Mouse (Mus musculus): Measurements from ENCODE around the gene Parp4. TPM values are rescaled to one million over a fixed set of nuclear protein-coding genes. Genes with fewer than 3 reads are reported as not detected.

Gene Parp4
- polyA plus RNA-seq, 1 experiment from 2014 or later: 0.94 TPM

GRCm38 (mm10) chr14:56620425-56620824 is 45.0 kb downstream of the Parp4 start:
- Histone ChIP-seq H3K4me2 (no peak overlapping the region), H3K36me3 (replicated peaks) (no peaks in the 10 kb centered on the region), H3K9me3 (no peaks in the 10 kb centered on the region), H3K4me1 (no peaks in the 10 kb centered on the region), H3K9ac (no peak overlapping the region), H3K27ac (no peak overlapping the region), H3K27me3 (replicated peaks) (no peaks in the 10 kb centered on the region), H3K4me3 (no peak overlapping the region)
- 87% methylated on average over 8 of the region's 8 CpGs for WGBS
- ATAC-seq (replicated peaks): no peak

DNA sequence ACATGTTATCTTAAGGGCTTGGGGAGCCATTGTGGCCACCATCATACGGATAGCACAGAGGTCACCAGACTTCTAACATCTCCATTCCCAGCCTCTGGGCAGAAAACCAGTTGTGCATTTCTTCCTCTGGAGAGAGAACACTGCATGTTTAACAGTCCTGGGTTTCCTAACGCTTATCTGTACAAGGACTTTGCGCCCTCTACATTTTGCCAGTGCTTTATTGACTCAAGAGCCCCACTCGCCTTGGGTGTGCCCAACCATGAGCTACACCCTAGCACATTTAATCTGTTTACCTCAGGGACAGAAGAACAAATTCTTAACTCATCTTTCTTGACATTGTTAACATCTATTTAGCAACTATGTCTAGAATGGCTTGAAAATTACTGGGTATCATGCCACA is 50.8 kb downstream of the Parp4 start:
- Histone ChIP-seq H3K9ac (no peak overlapping the region), H3K9me3 (no peaks in the 10 kb centered on the region), H3K36me3 (replicated peaks) (no peaks in the 10 kb centered on the region), H3K4me2 (no peak overlapping the region), H3K27ac (no peak overlapping the region), H3K27me3 (replicated peaks) (no peaks in the 10 kb centered on the region), H3K4me1 (no peaks in the 10 kb centered on the region), H3K4me3 (no peak overlapping the region)
- 92% methylated on average over 4 of the region's 4 CpGs for WGBS
- no peak for ATAC-seq (replicated peaks)

DNA sequence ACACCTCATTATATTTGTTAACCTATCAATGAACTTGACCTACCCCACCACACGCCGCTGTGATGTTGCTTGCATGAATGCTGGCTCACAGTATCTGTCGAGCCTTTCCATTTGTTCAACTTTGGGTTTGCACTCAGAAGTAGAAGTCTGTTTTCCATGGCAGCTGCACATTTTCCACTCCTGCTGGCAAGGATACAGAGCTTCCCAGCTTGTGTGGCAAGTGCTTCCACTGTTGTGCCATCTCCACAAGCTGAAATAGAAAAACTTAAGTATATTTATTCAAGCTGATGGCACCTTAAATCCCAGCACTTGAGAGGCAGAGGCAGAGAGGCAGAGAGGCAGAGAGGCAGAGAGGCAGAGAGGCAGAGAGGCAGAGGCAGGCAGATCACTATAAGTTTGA is 52.9 kb downstream of the Parp4 start:
- H3K4me3 ChIP-seq: no peak overlapping the region
- 94% methylated on average over 3 of the region's 3 CpGs for WGBS
- ATAC-seq (replicated peaks): no peak
- no peak overlapping the region for H3K9ac ChIP-seq
- no peaks in the 10 kb centered on the region for H3K36me3 ChIP-seq (replicated peaks)
- H3K27ac ChIP-seq: no peak overlapping the region
- no peaks in the 10 kb centered on the region for H3K9me3 ChIP-seq
- H3K27me3 ChIP-seq (replicated peaks): no peaks in the 10 kb centered on the region
- no peak overlapping the region for H3K4me2 ChIP-seq
- no peaks in the 10 kb centered on the region for H3K4me1 ChIP-seq

DNA sequence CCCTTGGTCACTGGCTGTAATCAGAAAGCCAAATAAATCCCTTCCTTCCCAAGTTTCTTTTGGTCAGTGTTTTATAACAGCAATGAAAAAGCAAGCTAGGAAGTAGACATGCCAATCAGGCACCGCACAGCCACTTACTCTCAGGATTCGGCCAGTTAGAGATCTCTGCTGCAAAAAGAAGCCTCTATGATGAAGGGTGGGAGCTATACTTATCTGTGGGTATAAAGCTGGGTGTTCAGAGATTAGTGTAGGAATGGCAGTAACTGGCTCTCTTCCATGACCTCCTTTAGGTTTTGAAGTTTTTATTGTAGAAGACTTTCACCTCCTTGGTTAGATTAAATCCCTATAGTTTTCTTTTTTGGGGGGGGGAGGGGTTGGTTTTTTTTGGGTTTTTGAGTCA is 55.7 kb downstream of the Parp4 start:
- Histone ChIP-seq H3K27me3 (replicated peaks) (no peaks in the 10 kb centered on the region), H3K27ac (no peak overlapping the region), H3K4me2 (no peak overlapping the region), H3K9me3 (no peaks in the 10 kb centered on the region), H3K9ac (no peak overlapping the region), H3K4me1 (no peaks in the 10 kb centered on the region), H3K4me3 (no peak overlapping the region), H3K36me3 (replicated peaks) (no peaks in the 10 kb centered on the region)
- 94% methylated on average over 2 of the region's 2 CpGs for WGBS
- ATAC-seq (replicated peaks): no peak

DNA sequence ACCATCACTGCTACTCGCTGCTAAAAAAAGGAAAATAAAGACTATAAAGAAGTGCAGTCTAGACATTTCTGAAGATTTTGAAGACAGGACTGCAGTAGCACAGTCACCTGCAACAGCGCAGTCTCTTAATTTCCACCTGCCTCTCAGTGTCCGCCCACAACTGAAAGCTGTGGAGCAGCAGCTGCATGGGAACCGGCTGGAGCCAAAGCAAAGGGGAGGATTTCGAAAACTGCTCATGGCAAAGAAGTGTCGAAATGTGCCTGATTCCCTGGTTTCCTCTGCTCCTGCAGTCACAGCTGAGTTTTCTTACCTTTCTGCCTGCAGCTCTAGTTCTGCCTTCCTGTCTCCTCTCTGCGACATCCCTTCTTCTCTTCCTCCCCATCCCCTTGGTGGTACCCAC is 71.8 kb downstream of the Parp4 start:
- H3K4me2 ChIP-seq: no peak overlapping the region
- no peak for ATAC-seq (replicated peaks)
- H3K36me3 ChIP-seq (replicated peaks): no peaks in the 10 kb centered on the region
- no peak overlapping the region for H3K9ac ChIP-seq
- H3K4me1 ChIP-seq: no peaks in the 10 kb centered on the region
- 71% methylated on average over 7 of the region's 7 CpGs for WGBS
- H3K27ac ChIP-seq: no peak overlapping the region
- H3K9me3 ChIP-seq: no peaks in the 10 kb centered on the region
- H3K27me3 ChIP-seq (replicated peaks): no peaks in the 10 kb centered on the region
- H3K4me3 ChIP-seq: no peak overlapping the region

DNA sequence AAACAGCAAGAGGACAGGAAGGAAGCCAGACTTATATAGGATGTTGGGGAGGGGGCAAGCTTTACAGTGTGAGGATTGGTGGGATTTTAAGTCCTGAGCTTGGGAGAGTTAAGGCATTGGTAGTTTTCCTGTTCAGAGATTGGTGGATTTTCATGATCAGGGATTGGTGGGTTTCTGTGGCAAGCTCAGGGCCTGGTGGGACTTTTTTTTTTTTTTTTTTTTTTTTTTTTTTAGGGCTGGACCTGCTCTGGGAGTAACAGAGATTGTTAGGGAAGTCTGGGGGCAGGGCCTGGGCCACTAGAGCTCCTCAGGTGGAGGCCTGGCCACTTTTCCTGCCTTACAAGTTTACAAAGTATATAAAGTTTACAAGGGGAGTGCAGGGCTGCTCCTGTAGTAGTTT is 74.0 kb downstream of the Parp4 start:
- no peaks in the 10 kb centered on the region for H3K27me3 ChIP-seq (replicated peaks)
- no peaks in the 10 kb centered on the region for H3K9me3 ChIP-seq
- H3K9ac ChIP-seq: no peak overlapping the region
- no peak overlapping the region for H3K4me3 ChIP-seq
- H3K36me3 ChIP-seq (replicated peaks): no peaks in the 10 kb centered on the region
- no peak for ATAC-seq (replicated peaks)
- H3K4me1 ChIP-seq: no peaks in the 10 kb centered on the region
- no peak overlapping the region for H3K27ac ChIP-seq
- no peak overlapping the region for H3K4me2 ChIP-seq

GRCm38 (mm10) chr14:56665651-56666050 is 90.2 kb downstream of the Parp4 start:
- H3K36me3 ChIP-seq (replicated peaks): no peaks in the 10 kb centered on the region
- H3K4me3 ChIP-seq: no peak overlapping the region
- H3K27ac ChIP-seq: no peak overlapping the region
- H3K4me2 ChIP-seq: no peak overlapping the region
- peaks cover 22% of the 10 kb centered on the region for H3K4me1 ChIP-seq
- WGBS: 82% methylated on average over 5 of the region's 5 CpGs
- ATAC-seq (replicated peaks): no peak
- no peak overlapping the region for H3K9ac ChIP-seq
- no peaks in the 10 kb centered on the region for H3K9me3 ChIP-seq
- no peaks in the 10 kb centered on the region for H3K27me3 ChIP-seq (replicated peaks)

DNA sequence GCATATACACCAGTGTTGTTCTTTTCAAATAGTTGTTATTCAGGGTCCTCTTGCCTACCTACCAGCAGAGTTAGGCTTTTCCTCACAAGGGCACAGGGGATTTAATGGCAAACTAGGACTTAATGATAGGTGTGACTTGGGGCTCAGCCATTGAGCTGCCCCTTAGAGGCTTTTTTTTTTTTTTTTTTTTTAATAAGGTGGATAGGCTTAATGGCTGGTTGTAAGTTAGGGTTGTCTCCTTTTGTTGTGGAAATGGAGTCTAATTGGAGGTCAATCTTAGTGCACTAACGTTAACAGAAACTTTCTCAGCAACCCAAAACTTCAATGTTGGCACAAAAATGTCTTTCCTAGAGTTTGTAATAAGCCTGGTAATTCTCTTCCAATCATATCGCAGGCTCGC is 91.5 kb downstream of the Parp4 start:
- ATAC-seq (replicated peaks): no peak
- Histone ChIP-seq H3K9me3 (no peaks in the 10 kb centered on the region), H3K4me3 (peak overlapping the region; percentile 92), H3K36me3 (replicated peaks) (no peaks in the 10 kb centered on the region), H3K9ac (no peak overlapping the region), H3K27me3 (replicated peaks) (no peaks in the 10 kb centered on the region), H3K4me2 (peak overlapping the region; percentile 51), H3K27ac (no peak overlapping the region; the same call in 1 of the 2 replicates), H3K4me1 (peaks cover 29% of the 10 kb centered on the region)
- 82% methylated on average over 3 of the region's 3 CpGs for WGBS

DNA sequence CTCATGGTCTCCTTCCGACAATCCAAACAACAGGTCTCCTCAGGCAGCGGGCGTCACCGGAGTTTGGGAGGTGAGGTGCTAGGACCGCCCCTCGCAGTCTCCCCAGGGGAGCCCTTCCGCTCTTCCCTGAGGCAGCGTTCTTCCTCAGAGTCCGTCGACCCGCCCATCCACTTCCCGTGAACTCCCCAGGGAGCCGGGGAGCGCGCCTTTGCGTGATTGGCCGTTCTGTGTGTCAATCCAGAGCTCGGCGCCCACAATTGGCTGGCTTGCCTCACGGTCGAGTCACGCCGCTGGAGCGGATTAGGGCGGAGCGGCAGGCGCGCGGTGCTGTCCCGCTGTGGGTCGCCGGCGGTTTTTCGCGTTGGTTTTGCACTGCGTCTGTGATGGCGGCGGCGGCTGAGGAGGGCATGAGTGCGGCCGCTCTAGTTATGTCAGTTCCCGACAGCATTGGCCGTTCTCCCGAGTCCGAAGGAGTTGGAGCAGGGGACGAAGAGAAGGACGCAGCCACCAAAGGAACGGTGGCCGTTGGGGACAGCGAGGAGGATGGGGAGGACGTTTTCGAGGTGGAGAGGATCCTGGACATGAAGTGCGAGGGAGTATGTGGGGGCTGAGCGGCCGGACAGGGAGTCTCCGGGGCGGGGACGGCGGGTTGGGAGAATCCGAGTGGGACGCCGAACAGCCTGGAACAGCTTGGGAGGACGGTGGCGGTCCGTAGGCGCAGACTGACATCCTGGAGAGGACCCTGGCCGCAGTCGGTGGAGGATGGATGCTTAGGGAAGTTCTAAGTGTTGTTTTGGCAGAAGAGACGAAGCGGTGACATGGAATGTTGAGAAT is 92.8 kb downstream of the Parp4 start, which contains the start of gene Mphosph8:
TSS of gene Mphosph8 (plus strand) at position 280 of the 834 bp plus-strand sequence.
- Histone ChIP-seq H3K4me2 (peak within 1 kb of the TSS; percentile 79), H3K27me3 (replicated peaks) (no peaks in the 10 kb centered on the region), H3K4me1 (peaks cover 29% of the 10 kb centered on the region), H3K36me3 (replicated peaks) (peaks cover 6% of the 10 kb centered on the region), H3K4me3 (peak within 1 kb of the TSS; percentile 92), H3K9me3 (no peaks in the 10 kb centered on the region), H3K27ac (peak within 1 kb of the TSS; percentile 93), H3K9ac (peak within 1 kb of the TSS; percentile 78)
- ATAC-seq (replicated peaks): peak; percentile 100
- under 1% methylated on average over 70 of the region's 70 CpGs for WGBS

DNA sequence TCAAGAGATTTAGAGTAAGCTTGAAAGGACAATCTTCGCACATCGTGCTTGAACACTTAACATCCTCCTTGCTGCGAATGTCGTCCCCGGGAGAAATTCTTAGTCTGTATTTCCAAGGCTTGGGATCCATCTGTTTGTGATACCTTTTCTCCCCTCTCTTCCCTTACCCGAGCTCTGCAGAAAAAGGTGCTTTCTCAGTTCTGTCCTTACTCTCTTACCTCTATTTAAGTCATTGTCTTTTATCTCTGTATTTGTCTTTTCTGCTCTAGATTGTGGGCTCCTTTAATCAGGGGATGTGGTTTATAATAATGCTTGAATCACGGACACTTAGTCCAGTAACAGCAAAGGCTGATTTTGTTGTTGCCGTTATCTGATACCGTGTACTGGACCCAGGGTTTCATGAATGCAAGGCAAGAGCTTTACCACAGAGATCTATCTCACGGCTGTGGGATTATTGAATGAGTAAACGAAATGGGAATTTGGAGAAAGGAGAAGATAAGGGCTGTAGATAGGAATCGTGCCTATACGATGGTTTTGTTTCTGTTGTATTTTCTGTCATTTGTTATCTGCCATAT is 93.7 kb downstream of the Parp4 start:
- no peak for ATAC-seq (replicated peaks)
- 7% methylated on average over 13 of the region's 13 CpGs for WGBS

GRCm38 (mm10) chr14:56685426-56685825 is 110.0 kb downstream of the Parp4 start:
- ATAC-seq (replicated peaks): no peak
- Histone ChIP-seq H3K4me2 (no peak overlapping the region), H3K4me1 (no peaks in the 10 kb centered on the region), H3K9me3 (no peaks in the 10 kb centered on the region), H3K4me3 (no peak overlapping the region), H3K9ac (no peak overlapping the region), H3K27me3 (replicated peaks) (no peaks in the 10 kb centered on the region), H3K27ac (no peak overlapping the region), H3K36me3 (replicated peaks) (peaks cover 44% of the 10 kb centered on the region)
- 93% methylated on average over 1 of the region's 1 CpGs for WGBS

More for the DNA sequence above, 93.7 kb downstream of the Parp4 start:
- no peaks in the 10 kb centered on the region for H3K9me3 ChIP-seq
- H3K4me1 ChIP-seq: peaks cover 29% of the 10 kb centered on the region
- H3K27me3 ChIP-seq (replicated peaks): no peaks in the 10 kb centered on the region
- H3K36me3 ChIP-seq (replicated peaks): peaks cover 11% of the 10 kb centered on the region
- peak overlapping the region; percentile 78 for H3K9ac ChIP-seq
- H3K4me2 ChIP-seq: peak overlapping the region; percentile 79
- peak overlapping the region; percentile 93 for H3K27ac ChIP-seq
- peak overlapping the region; percentile 92 for H3K4me3 ChIP-seq

GRCm38 (mm10) chr14:56689116-56689515 is 113.7 kb downstream of the Parp4 start:
- WGBS: 89% methylated on average over 1 of the region's 1 CpGs
- no peak overlapping the region for H3K4me3 ChIP-seq
- H3K9me3 ChIP-seq: no peaks in the 10 kb centered on the region
- H3K4me2 ChIP-seq: no peak overlapping the region
- no peak for ATAC-seq (replicated peaks)
- no peaks in the 10 kb centered on the region for H3K4me1 ChIP-seq
- peaks cover 50% of the 10 kb centered on the region for H3K36me3 ChIP-seq (replicated peaks)
- H3K9ac ChIP-seq: no peak overlapping the region
- no peaks in the 10 kb centered on the region for H3K27me3 ChIP-seq (replicated peaks)
- no peak overlapping the region for H3K27ac ChIP-seq

- Histone ChIP-seq H3K4me2 (no peak overlapping the region), H3K27ac (no peak overlapping the region), H3K9ac (no peak overlapping the region), H3K27me3 (replicated peaks) (no peaks in the 10 kb centered on the region), H3K9me3 (no peaks in the 10 kb centered on the region), H3K4me1 (no peaks in the 10 kb centered on the region), H3K36me3 (replicated peaks) (peaks cover 52% of the 10 kb centered on the region), H3K4me3 (no peak overlapping the region)
- 80% methylated on average over 1 of the region's 1 CpGs for WGBS
- ATAC-seq (replicated peaks): no peak
Observed at GRCm38 (mm10) chr14:56689766-56690165, 114.3 kb downstream of the Parp4 start.
